Mouse (Mus musculus): ENCODE data around the gene Fstl4. TPM values are rescaled to one million over a fixed set of nuclear protein-coding genes. Genes with fewer than 3 reads are reported as not detected.

Fstl4 gene
- total and polyA plus RNA-seq, 2 experiments = under 0.01 TPM; not detected in 1

- H3K27ac ChIP-seq (replicated peaks; ENCODE audit: insufficient read depth, low read depth, low read length) = no peak overlapping the region
- no peaks in the 10 kb centered on the region for H3K4me1 ChIP-seq (ENCODE audit: control insufficient read depth, insufficient read depth, low read length)
- H3K4me3 ChIP-seq (ENCODE audit: insufficient read depth, low read depth, low read length) = no peak overlapping the region
- WGBS = 80% methylated on average over 5 of the region's 5 CpGs
- no peaks in the 10 kb centered on the region for H3K36me3 ChIP-seq (ENCODE audit: control insufficient read depth, insufficient read depth, low read length)
- DNase-seq (ENCODE audit: extremely low read depth, low read depth, low spot score) = no peak
- TF ChIP-seq CTCF (IDR thresholded peaks at IDR 0.05; ENCODE audit: low read depth, low read length) (no peak), POLR2A (IDR thresholded peaks at IDR 0.05; ENCODE audit: extremely low read depth, insufficient read depth, low read length) (no peak)
- H3K79me2 ChIP-seq (ENCODE audit: control insufficient read depth, insufficient read depth, low read length) = no peaks in the 10 kb centered on the region
- no peak overlapping the region for H3K9ac ChIP-seq (ENCODE audit: low read depth, low read length)
- H3K27me3 ChIP-seq (ENCODE audit: control insufficient read depth, insufficient read depth, low read length) = no peaks in the 10 kb centered on the region
Observed at GRCm38 (mm10) chr11:52782426-52782825, 18.0 kb downstream of the Fstl4 start.

- Histone ChIP-seq H3K27ac (replicated peaks; ENCODE audit: insufficient read depth, low read depth, low read length) (no peak overlapping the region), H3K9ac (ENCODE audit: low read depth, low read length) (no peak overlapping the region), H3K36me3 (ENCODE audit: control insufficient read depth, insufficient read depth, low read length) (no peaks in the 10 kb centered on the region), H3K79me2 (ENCODE audit: control insufficient read depth, insufficient read depth, low read length) (no peaks in the 10 kb centered on the region), H3K4me1 (ENCODE audit: control insufficient read depth, insufficient read depth, low read length) (no peaks in the 10 kb centered on the region), H3K4me3 (ENCODE audit: insufficient read depth, low read depth, low read length) (no peak overlapping the region), H3K27me3 (ENCODE audit: control insufficient read depth, insufficient read depth, low read length) (no peaks in the 10 kb centered on the region)
- WGBS = 71% methylated on average over 5 of the region's 5 CpGs
- DNase-seq (ENCODE audit: extremely low read depth, low read depth, low spot score) = no peak
- no peak for TF ChIP-seq CTCF (IDR thresholded peaks at IDR 0.05; ENCODE audit: low read depth, low read length)
- no peak for TF ChIP-seq POLR2A (IDR thresholded peaks at IDR 0.05; ENCODE audit: extremely low read depth, insufficient read depth, low read length)
Observed at GRCm38 (mm10) chr11:52794331-52794730, 29.9 kb downstream of the Fstl4 start.

GRCm38 (mm10) chr11:52809542-52809941 lies 45.1 kb downstream of the Fstl4 start:
- DNase-seq (ENCODE audit: extremely low read depth, low read depth, low spot score) = no peak
- Histone ChIP-seq H3K36me3 (ENCODE audit: control insufficient read depth, insufficient read depth, low read length) (no peaks in the 10 kb centered on the region), H3K4me1 (ENCODE audit: control insufficient read depth, insufficient read depth, low read length) (no peaks in the 10 kb centered on the region), H3K27ac (replicated peaks; ENCODE audit: insufficient read depth, low read depth, low read length) (no peak overlapping the region), H3K27me3 (ENCODE audit: control insufficient read depth, insufficient read depth, low read length) (no peaks in the 10 kb centered on the region), H3K4me3 (ENCODE audit: insufficient read depth, low read depth, low read length) (no peak overlapping the region), H3K9ac (ENCODE audit: low read depth, low read length) (no peak overlapping the region), H3K79me2 (ENCODE audit: control insufficient read depth, insufficient read depth, low read length) (no peaks in the 10 kb centered on the region)
- 80% methylated on average over 2 of the region's 2 CpGs for WGBS
- TF ChIP-seq CTCF (IDR thresholded peaks at IDR 0.05; ENCODE audit: low read depth, low read length) (no peak), POLR2A (IDR thresholded peaks at IDR 0.05; ENCODE audit: extremely low read depth, insufficient read depth, low read length) (no peak)

DNA sequence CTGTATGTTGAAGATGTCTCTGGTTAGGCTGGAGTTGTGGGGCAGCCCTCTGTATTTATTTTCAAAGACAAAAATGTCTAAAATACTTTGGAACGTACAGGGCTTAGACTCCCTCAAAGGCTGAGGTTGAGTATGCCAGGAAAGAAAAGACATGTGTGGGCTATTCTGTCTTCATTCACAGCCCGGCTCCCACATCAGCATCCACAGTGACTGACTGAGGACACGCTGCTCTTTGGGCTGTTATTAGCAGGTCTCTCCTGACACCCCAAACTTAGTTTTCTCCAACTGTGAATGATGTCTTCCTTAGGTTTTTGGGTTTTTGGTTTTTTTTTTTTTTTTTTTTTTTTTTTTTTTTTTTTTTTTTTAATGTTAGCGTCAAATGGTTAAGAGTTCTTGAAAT lies 51.6 kb downstream of the Fstl4 start:
- no peaks in the 10 kb centered on the region for H3K79me2 ChIP-seq (ENCODE audit: control insufficient read depth, insufficient read depth, low read length)
- no peaks in the 10 kb centered on the region for H3K36me3 ChIP-seq (ENCODE audit: control insufficient read depth, insufficient read depth, low read length)
- H3K9ac ChIP-seq (ENCODE audit: low read depth, low read length) = no peak overlapping the region
- H3K4me1 ChIP-seq (ENCODE audit: control insufficient read depth, insufficient read depth, low read length) = no peaks in the 10 kb centered on the region
- WGBS = 80% methylated on average over 4 of the region's 4 CpGs
- no peaks in the 10 kb centered on the region for H3K27me3 ChIP-seq (ENCODE audit: control insufficient read depth, insufficient read depth, low read length)
- no peak for DNase-seq (ENCODE audit: extremely low read depth, low read depth, low spot score)
- no peak overlapping the region for H3K27ac ChIP-seq (replicated peaks; ENCODE audit: insufficient read depth, low read depth, low read length)
- no peak overlapping the region for H3K4me3 ChIP-seq (ENCODE audit: insufficient read depth, low read depth, low read length)
- TF ChIP-seq CTCF (IDR thresholded peaks at IDR 0.05; ENCODE audit: low read depth, low read length) = no peak
- TF ChIP-seq POLR2A (IDR thresholded peaks at IDR 0.05; ENCODE audit: extremely low read depth, insufficient read depth, low read length) = no peak

DNA sequence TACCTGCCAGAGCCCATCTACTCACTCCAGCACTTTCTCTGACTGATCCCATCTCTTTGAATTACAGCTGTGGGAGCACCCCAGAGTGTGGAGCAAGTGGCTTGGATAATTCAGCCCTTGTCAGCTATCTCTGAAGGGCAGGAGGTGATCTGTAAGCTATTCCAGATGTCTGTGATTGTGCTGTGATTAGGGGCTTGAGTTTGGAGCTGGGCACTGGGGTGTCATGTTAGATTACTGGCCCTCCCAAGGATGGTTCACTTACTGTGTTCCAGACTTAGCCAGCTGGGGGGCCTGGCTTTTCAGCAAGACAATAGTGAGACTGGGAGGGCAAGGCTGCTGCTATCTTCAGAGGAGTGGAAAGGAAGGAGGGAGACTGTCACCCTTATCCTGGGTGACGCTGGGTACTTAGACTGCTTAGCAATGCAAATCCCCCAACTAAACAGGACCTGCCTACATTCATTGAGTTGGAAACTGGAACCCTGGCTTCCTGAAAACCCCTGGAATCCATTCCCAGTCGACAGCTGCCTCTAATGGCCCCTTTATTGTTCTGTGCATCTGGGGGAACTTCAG lies 56.0 kb downstream of the Fstl4 start:
- WGBS = 24% methylated on average over 2 of the region's 2 CpGs
- H3K4me3 ChIP-seq (ENCODE audit: insufficient read depth, low read depth, low read length) = no peak overlapping the region
- no peaks in the 10 kb centered on the region for H3K36me3 ChIP-seq (ENCODE audit: control insufficient read depth, insufficient read depth, low read length)
- no peaks in the 10 kb centered on the region for H3K27me3 ChIP-seq (ENCODE audit: control insufficient read depth, insufficient read depth, low read length)
- H3K9ac ChIP-seq (ENCODE audit: low read depth, low read length) = no peak overlapping the region
- no peak for DNase-seq (ENCODE audit: extremely low read depth, low read depth, low spot score)
- H3K4me1 ChIP-seq (ENCODE audit: control insufficient read depth, insufficient read depth, low read length) = no peaks in the 10 kb centered on the region
- TF ChIP-seq POLR2A (IDR thresholded peaks at IDR 0.05; ENCODE audit: extremely low read depth, insufficient read depth, low read length) (no peak), CTCF (IDR thresholded peaks at IDR 0.05; ENCODE audit: low read depth, low read length) (no peak)
- H3K27ac ChIP-seq (replicated peaks; ENCODE audit: insufficient read depth, low read depth, low read length) = no peak overlapping the region
- no peaks in the 10 kb centered on the region for H3K79me2 ChIP-seq (ENCODE audit: control insufficient read depth, insufficient read depth, low read length)

- Histone ChIP-seq H3K9ac (ENCODE audit: low read depth, low read length) (no peak overlapping the region), H3K27me3 (ENCODE audit: control insufficient read depth, insufficient read depth, low read length) (no peaks in the 10 kb centered on the region), H3K27ac (replicated peaks; ENCODE audit: insufficient read depth, low read depth, low read length) (no peak overlapping the region), H3K4me1 (ENCODE audit: control insufficient read depth, insufficient read depth, low read length) (no peaks in the 10 kb centered on the region), H3K79me2 (ENCODE audit: control insufficient read depth, insufficient read depth, low read length) (no peaks in the 10 kb centered on the region), H3K36me3 (ENCODE audit: control insufficient read depth, insufficient read depth, low read length) (no peaks in the 10 kb centered on the region), H3K4me3 (ENCODE audit: insufficient read depth, low read depth, low read length) (no peak overlapping the region)
- TF ChIP-seq CTCF (IDR thresholded peaks at IDR 0.05; ENCODE audit: low read depth, low read length) = no peak
- no peak for TF ChIP-seq POLR2A (IDR thresholded peaks at IDR 0.05; ENCODE audit: extremely low read depth, insufficient read depth, low read length)
- DNase-seq (ENCODE audit: extremely low read depth, low read depth, low spot score) = no peak
- WGBS = 66% methylated on average over 2 of the region's 2 CpGs
Observed at GRCm38 (mm10) chr11:52826591-52826990, 62.2 kb downstream of the Fstl4 start.

All from liver, adult 2 months (tissue).